Mouse (Mus musculus): Measurements from ENCODE around the gene Mpg. TPM values are rescaled to one million over a fixed set of nuclear protein-coding genes. Genes with fewer than 3 reads are reported as not detected.
"Not testable (repeated sequence)": the region's sequence is repeated elsewhere in the genome, so short reads cannot be mapped to it uniquely, and the experiment has no call there.

Gene Mpg
- total RNA-seq (2021): 10 to 100 TPM; 22.1 to 22.7 TPM
- long read RNA-seq, experiment 1, transcript Mpg-201 (4 exons, 1,737 nt): major isoform, 36 of 54 reads
- long read RNA-seq, experiment 1, partial matches to known transcripts: 11 of 54 reads
- long read RNA-seq, experiment 1, other reads (novel, unspliced or antisense): 7 of 54 reads
- long read RNA-seq, experiment 2, transcript Mpg-201 (4 exons, 1,737 nt): major isoform, 8 of 12 reads
- long read RNA-seq, experiment 2, partial matches to known transcripts: 0 of 12 reads
- long read RNA-seq, experiment 2, other reads (novel, unspliced or antisense): 4 of 12 reads

GRCm38 (mm10) chr11:32226124-32226871 lies at the start of gene Mpg:
Gene Mpg, plus strand, starts transcription at chr11:32226505.
- DNase-seq: peak; percentile 94

DNA sequence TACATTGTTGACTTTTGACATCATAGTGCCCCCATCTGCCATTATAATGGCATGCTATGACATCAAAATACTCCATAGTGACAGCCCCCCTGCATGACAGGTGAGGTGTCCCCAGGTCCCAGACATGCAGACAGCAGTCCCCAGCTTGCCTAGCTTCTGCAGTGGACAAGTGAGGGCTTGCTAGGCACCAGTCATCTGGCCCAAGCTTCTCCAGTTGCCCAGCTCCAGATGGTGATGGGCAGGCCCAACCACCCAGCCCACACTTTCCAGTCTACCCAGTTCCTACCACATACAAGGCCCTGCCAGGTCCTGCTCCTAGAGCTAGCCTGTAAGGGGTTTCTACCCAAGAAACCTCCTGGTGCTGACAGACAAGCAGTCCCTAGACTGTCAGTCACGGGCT lies 47.8 kb upstream of the Mpg start:
- no peak for DNase-seq

DNA sequence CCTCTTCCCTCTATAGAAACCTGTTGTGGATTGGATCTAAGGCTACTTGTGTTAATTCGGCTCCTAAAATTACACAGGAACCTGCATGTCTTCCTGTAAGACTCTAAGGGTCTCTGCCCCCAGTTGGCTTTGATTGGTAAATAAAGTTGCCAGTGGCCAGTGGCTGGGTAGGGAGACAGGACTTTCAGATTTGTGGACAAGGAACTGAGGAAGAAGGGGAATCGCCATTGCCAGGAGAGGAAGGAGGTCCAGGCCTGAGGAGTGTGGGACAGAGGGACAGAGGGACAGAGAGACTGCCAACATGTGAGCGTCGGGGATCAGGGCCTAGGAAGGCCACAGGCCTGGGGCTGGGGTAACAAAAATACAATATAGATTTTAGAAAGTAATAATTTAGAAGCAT lies 45.1 kb upstream of the Mpg start:
- no peak for DNase-seq

DNA sequence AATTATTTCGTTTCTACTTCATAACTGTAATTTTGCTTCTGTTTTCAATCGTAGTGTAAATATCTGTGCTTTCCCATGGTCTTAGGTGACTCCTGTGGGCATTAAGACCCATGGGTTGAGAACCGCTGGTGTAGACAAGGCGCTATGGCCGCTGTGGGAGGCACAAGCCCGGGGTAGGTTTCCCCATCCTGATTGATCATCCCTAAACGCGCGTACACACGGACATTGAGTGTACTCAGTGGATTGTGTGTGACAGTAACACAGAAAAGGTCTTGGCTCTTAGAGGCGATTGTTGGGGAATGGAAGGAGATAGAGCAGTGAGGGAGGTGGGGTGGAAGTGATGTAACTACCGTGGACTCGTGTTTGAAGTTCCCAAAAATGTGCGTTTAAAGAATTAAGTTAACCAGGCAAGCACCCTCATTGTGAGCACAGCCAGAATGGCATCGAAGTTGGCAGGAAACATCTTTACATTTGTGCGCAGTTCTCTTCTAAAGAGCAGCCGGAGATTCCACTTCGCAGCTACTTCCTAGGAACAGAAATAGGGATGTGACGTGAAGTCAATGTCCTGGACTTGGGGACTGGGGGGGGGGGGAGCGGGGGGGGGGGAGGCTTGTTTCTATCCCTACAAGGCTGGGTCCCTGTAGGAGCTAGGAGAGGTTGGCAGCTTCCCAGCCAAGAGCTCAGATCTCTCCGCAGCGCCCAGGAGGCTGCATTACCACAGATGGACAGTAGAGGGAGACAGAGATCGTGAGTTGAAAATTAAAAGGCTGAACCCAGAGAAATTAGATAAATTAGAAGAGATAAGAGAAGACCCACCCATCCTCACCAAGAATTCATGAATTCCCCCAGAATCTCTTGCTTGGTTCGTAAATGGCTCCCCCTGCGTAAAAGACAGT lies 44.1 kb upstream of the Mpg start:
- peak; percentile 80 to 87 for DNase-seq

DNA sequence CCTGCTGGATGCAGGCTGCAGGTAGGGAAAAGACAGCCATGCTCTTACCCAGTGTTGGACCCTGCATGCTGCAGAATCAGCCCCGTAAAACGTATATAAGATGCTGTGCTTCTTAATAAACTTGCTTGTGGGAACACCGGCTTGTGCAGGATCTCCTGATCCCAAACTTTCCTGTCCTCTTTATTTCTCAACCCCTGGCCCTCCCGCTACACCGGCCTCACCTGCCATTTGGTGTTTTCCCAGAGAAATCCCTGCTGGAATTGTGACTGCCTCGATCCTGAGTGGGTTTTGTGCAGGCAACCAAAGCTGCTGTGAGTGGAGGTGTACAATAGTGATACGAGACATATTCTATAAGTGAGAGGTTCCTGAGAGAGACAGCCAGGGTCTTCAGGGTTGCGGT lies 41.8 kb upstream of the Mpg start:
- DNase-seq: no peak

DNA sequence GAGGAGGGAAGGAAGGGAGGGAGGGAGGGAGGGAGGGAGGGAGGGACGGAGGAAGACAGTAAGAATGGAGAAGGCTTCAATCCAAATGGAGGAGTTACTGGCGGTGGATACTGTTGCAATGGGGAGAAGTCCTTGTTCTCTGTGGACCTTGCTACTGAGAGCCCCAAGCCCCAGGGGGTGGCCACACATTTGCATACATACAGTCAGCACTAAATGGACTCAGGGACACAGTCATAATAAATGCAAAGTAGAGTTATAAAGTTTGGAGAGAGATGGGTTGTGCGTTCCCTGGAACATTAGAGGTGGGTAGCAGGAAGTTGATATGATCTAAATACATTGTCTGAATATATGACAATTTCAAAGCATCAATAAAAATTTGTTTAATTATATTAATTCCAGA lies 40.3 kb upstream of the Mpg start:
- DNase-seq: no peak

DNA sequence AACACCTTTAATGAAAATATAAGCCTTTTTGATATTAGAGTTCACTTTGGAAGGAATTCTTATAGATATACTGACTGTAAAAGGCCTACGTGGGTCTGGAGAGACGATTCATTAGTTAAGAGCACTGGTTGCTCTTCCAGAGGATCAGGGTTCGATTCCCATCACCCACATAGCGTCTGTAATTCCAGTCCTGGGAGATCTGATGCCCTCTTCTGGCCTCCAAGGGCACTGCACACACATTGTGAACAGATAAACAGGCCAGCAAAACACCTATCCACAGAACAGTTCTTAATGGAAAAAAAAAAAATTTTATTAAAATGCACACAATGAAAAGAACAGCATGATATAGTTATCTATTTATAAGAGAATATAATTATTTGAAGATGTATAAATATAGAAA lies 39.0 kb upstream of the Mpg start:
- no peak for DNase-seq

GRCm38 (mm10) chr11:32188881-32189280 lies 37.4 kb upstream of the Mpg start:
- no peak for DNase-seq

- no peak for DNase-seq
These were observed 36.9 kb upstream of the Mpg start for GRCm38 (mm10) chr11:32189434-32189833.

DNA sequence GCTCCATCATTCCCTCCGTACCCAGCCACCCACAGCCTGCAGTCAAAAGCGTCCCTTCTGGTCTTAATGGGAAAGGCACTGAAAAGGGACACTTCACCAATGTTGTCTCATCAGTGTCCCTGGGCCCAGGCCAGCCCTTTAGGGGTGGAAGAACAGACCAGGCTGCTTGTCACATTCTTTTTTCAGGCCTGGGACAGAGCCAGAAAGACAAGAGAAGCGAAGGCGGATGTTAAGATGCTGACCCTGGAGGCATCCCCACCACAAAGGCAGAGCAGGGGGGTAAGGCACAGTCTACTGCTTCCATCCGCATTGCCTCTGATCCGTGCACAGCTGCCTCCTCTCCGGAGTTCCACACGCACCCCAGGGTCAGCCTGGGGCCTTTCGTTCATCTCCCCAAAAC lies 36.2 kb upstream of the Mpg start:
- DNase-seq: no peak

- no peak for DNase-seq
These were observed 35.6 kb upstream of the Mpg start for GRCm38 (mm10) chr11:32190603-32191110.

DNA sequence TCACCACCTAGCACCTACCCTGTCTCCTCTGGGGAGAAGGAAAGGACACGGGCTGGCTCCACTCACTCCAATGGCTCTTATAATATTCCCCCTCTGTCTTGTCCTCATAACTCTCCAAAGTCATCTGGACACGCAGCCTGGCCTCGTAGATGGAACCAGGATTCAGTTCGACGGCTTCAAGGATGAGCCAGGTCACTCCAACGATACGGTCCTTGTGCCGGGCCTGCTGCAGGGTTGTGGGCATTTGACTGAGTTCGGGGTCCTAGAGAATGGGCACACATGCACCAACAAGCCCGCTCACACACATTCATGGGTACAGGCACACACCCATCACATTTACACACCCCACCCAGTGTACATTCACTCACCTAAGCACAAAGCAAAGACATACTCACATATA lies 33.1 kb upstream of the Mpg start:
- DNase-seq: no peak

- DNase-seq: no peak
These were observed 32.2 kb upstream of the Mpg start for GRCm38 (mm10) chr11:32194086-32194485.

- DNase-seq: no peak
These were observed 31.7 kb upstream of the Mpg start for GRCm38 (mm10) chr11:32194626-32195025.

- DNase-seq: no peak
These were observed 30.3 kb upstream of the Mpg start for GRCm38 (mm10) chr11:32195867-32196540.

- no peak for DNase-seq
These were observed 29.6 kb upstream of the Mpg start for GRCm38 (mm10) chr11:32196727-32197126.

DNA sequence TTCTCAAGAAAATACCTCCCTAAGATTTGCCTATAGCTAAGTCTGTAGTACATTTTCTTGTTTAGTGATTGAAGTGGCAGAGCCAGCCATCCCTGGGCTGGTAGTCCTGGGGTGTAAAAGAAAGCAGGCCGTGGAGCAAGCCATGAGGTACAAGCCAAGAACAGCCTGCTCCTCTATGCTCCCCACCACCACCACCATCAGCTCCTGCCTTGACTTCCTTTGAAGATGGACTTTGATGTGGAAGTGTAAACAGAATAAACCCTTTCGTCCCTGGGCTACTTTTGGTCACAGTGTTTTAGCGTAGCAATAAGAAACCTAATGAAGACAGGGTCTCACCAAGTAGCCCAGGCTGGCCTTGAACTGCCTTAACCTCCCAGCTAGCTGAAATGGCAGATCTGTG lies 28.5 kb upstream of the Mpg start:
- no peak for DNase-seq

GRCm38 (mm10) chr11:32198256-32198955 lies 27.9 kb upstream of the Mpg start:
- no peak for DNase-seq

DNA sequence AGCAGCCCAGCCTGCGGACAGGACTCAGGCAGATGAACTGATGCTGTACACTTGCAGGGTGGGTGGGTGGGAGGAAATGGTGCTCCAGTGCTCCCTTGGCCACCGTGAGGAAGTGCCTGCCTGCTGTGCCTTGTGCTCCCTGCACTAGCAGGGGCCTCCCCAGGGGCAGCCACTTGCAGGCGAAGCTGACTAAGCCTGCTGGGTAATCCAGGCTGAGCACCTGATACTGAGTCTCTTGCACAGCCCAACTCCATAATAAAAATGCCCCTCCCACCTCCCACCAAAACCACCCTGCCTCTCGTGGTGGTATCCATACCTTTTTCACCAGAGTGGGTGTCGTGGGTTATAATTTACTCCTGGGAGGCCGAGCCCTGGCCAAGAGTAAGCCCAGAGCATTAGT lies 27.1 kb upstream of the Mpg start:
- DNase-seq: no peak

DNA sequence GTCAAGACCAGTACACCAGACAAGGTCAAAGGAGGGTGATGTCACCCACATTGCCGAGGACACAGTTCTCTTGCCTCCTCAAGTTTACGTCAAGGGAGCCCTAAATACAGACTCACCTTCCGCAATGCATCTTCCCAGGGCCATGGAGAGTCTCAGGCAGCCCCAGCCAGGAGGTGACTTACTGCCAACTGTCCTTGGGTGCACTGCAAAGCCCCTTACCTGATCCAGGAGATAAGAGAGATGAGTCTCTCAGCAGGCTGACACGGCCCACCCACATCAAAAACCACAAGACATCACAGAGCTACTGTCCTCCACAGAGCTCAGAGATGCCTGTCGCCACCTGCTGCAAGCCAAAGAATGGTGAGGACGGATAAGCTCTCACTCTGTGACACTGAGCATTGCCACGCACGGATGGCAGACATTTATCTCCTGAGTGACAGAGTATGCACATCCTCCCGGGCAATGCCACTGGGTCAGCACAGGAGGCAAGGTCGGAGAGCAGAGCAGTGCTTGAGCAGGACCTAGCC lies 26.2 kb upstream of the Mpg start, which contains the start of gene Il9r:
TSS of gene Il9r (minus strand) at position 205 of the 527 bp plus-strand sequence.
- DNase-seq: peak; percentile 46 to 53

GRCm38 (mm10) chr11:32200992-32201391 lies 25.3 kb upstream of the Mpg start:
- DNase-seq: not testable (repeated sequence)

All from adrenal gland, postnatal 36 days (tissue).